Mouse (Mus musculus): Measurements from ENCODE around the gene Sprtn. TPM values are rescaled to one million over a fixed set of nuclear protein-coding genes. Genes with fewer than 3 reads are reported as not detected.

Sprtn gene
- total and polyA plus RNA-seq, 3 experiments = 27.2 to 31.8 TPM; not detected in 1

DNA sequence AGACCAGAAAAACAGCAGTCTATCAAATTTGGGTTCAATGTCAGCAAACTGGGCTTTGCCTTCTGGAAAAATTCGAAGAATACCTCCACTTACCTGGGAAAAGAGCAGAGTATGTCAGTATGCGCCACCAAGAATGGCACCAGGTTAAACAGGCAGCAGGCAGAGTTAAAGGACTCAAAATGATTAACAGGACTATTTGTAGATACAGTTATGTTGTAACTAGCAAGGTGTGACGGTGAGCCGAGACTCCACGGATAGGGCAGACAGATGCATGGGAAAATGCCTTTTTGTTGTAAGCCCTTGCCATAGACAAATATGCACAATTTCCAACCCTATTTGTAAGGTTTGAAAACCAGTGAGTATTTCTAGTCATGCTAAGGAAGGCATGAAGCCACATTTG, 16.4 kb downstream of the Sprtn start:
- H3K9ac ChIP-seq (ENCODE audit: control insufficient read depth, low read depth, low read length, poor library complexity, severe bottlenecking) = no peak overlapping the region
- H3K79me2 ChIP-seq (ENCODE audit: control insufficient read depth, insufficient read depth, low read length, poor library complexity) = peaks cover 4% of the 10 kb centered on the region; the same call in 1 of the 2 replicates
- no peak overlapping the region for H3K4me3 ChIP-seq (ENCODE audit: control insufficient read depth in 1 of 2, insufficient read depth in 1 of 2, low read depth in 2 of 2, low read length in 2 of 2)
- H3K36me3 ChIP-seq (ENCODE audit: control insufficient read depth in 1 of 2, insufficient read depth in 2 of 2, low read length in 2 of 2) = peaks cover 3 to 11% of the 10 kb centered on the region in 2 experiments
- H3K4me1 ChIP-seq (ENCODE audit: control insufficient read depth in 1 of 2, insufficient read depth in 2 of 2, low read length in 2 of 2) = peaks cover 0 to 13% of the 10 kb centered on the region in 2 experiments; a peak in 2 of 4 replicates
- H3K27me3 ChIP-seq (ENCODE audit: control insufficient read depth in 1 of 2, insufficient read depth in 2 of 2, low read length in 2 of 2) = no peaks in the 10 kb centered on the region
- DNase-seq (ENCODE audit: low read depth, low spot score) = no peak
- no peak overlapping the region for H3K27ac ChIP-seq (ENCODE audit: control insufficient read depth, low read depth, low read length)
- no peak for TF ChIP-seq CHD1 (IDR thresholded peaks at IDR 0.05; ENCODE audit: low read depth, low read length)
- no peak for TF ChIP-seq SMC3 (IDR thresholded peaks at IDR 0.05; ENCODE audit: low read depth, low read length)
- TF ChIP-seq ZMIZ1 (IDR thresholded peaks at IDR 0.05; ENCODE audit: low read depth, low read length) = no peak
- no peak for TF ChIP-seq HCFC1 (IDR thresholded peaks at IDR 0.05; ENCODE audit: low read depth, low read length)
- TF ChIP-seq RAD21 (IDR thresholded peaks at IDR 0.05; ENCODE audit: low read depth, low read length) = no peak
- TF ChIP-seq SIN3A (IDR thresholded peaks at IDR 0.05; ENCODE audit: low read length) = no peak
- no peak for TF ChIP-seq MYC (IDR thresholded peaks at IDR 0.05; ENCODE audit: low read depth, low read length)
- no peak for TF ChIP-seq NRF1 (IDR thresholded peaks at IDR 0.05; ENCODE audit: insufficient read depth, low read depth, low read length, poor library complexity, severe bottlenecking)
- no peak for TF ChIP-seq NELFE (IDR thresholded peaks at IDR 0.05; ENCODE audit: low read depth, low read length)
- no peak for TF ChIP-seq USF2 (IDR thresholded peaks at IDR 0.05; ENCODE audit: borderline replicate concordance in 1 of 2, insufficient read depth in 1 of 2, low read depth in 1 of 2, low read length in 2 of 2)
- no peak for TF ChIP-seq BHLHE40 (IDR thresholded peaks at IDR 0.05; ENCODE audit: borderline replicate concordance, low read depth, low read length)
- TF ChIP-seq JUND (IDR thresholded peaks at IDR 0.05; ENCODE audit: low read depth, low read length) = no peak
- no peak for TF ChIP-seq GABPA (IDR thresholded peaks at IDR 0.05; ENCODE audit: low read depth, low read length)
- TF ChIP-seq MYB (IDR thresholded peaks at IDR 0.05; ENCODE audit: low read depth, low read length) = no peak
- TF ChIP-seq TCF12 (IDR thresholded peaks at IDR 0.05; ENCODE audit: low read depth, low read length) = no peak
- no peaks in the 10 kb centered on the region for H3K9me3 ChIP-seq (replicated peaks; ENCODE audit: insufficient read depth, low read length)

- TF ChIP-seq BHLHE40 (IDR thresholded peaks at IDR 0.05; ENCODE audit: borderline replicate concordance, low read depth, low read length) (no peak), CHD2 (IDR thresholded peaks at IDR 0.05; ENCODE audit: low read length) (no peak), GATA1 (IDR thresholded peaks at IDR 0.05; ENCODE audit: low read depth, low read length) (no peak), SMC3 (IDR thresholded peaks at IDR 0.05; ENCODE audit: low read depth, low read length) (no peak), POLR2A (IDR thresholded peaks at IDR 0.05; ENCODE audit: control insufficient read depth in 1 of 2, insufficient read depth in 1 of 2, low read depth in 1 of 2, low read length in 2 of 2, poor library complexity in 1 of 2) (no peak)
- Histone ChIP-seq H3K4me3 (ENCODE audit: control insufficient read depth in 1 of 2, insufficient read depth in 1 of 2, low read depth in 2 of 2, low read length in 2 of 2) (no peak overlapping the region), H3K36me3 (ENCODE audit: control insufficient read depth in 1 of 2, insufficient read depth in 2 of 2, low read length in 2 of 2) (peaks cover 3 to 14% of the 10 kb centered on the region in 2 experiments), H3K4me1 (ENCODE audit: control insufficient read depth in 1 of 2, insufficient read depth in 2 of 2, low read length in 2 of 2) (peaks cover 4 to 13% of the 10 kb centered on the region in 2 experiments), H3K79me2 (ENCODE audit: control insufficient read depth, insufficient read depth, low read length, poor library complexity) (peaks cover 23% of the 10 kb centered on the region; the same call in 1 of the 2 replicates), H3K27ac (ENCODE audit: control insufficient read depth, low read depth, low read length) (no peak overlapping the region), H3K9ac (ENCODE audit: control insufficient read depth, low read depth, low read length, poor library complexity, severe bottlenecking) (no peak overlapping the region), H3K9me3 (replicated peaks; ENCODE audit: insufficient read depth, low read length) (no peaks in the 10 kb centered on the region), H3K27me3 (ENCODE audit: control insufficient read depth in 1 of 2, insufficient read depth in 2 of 2, low read length in 2 of 2) (no peaks in the 10 kb centered on the region)
- no peak for DNase-seq (ENCODE audit: low read depth, low spot score)
Observed at GRCm38 (mm10) chr8:124917741-124918484, 20.2 kb downstream of the Sprtn start.

Measured in MEL (cell line).